Mouse (Mus musculus): ENCODE results near the gene Kif1b. TPM values are rescaled to one million over a fixed set of nuclear protein-coding genes. Genes with fewer than 3 reads are reported as not detected.
A peak's percentile ranks its signal among the peaks of the same experiment; 100 is the strongest.

Gene Kif1b
- polyA plus RNA-seq, 1 experiment = 43.8 TPM

- no peak for DNase-seq
- 54% methylated on average over 4 of the region's 4 CpGs for WGBS
- TF ChIP-seq CTCF (IDR thresholded peaks at IDR 0.05; ENCODE audit: insufficient read depth, low read length) (peak; percentile 65), POLR2A (IDR thresholded peaks at IDR 0.05; ENCODE audit: borderline replicate concordance, extremely low read depth, low read depth, low read length) (no peak)
These were observed 124.7 kb downstream of the Kif1b start for GRCm38 (mm10) chr4:149182755-149183154.

GRCm38 (mm10) chr4:149182192-149182591, 125.3 kb downstream of the Kif1b start:
- Histone ChIP-seq H3K4me1 (ENCODE audit: control insufficient read depth, insufficient read depth, low read length) (peaks cover 10% of the 10 kb centered on the region; the same call in 1 of the 2 replicates), H3K4me3 (replicated peaks; ENCODE audit: extremely low read depth, low read depth, low read length) (no peak overlapping the region)
- no peak for TF ChIP-seq CTCF (IDR thresholded peaks at IDR 0.05; ENCODE audit: insufficient read depth, low read length)
- TF ChIP-seq POLR2A (IDR thresholded peaks at IDR 0.05; ENCODE audit: borderline replicate concordance, extremely low read depth, low read depth, low read length) = no peak
- no peak for DNase-seq
- 77% methylated on average over 7 of the region's 7 CpGs for WGBS

More at GRCm38 (mm10) chr4:149182755-149183154, 124.7 kb downstream of the Kif1b start:
- Histone ChIP-seq H3K4me1 (ENCODE audit: control insufficient read depth, insufficient read depth, low read length) (peaks cover 8% of the 10 kb centered on the region; the same call in 1 of the 2 replicates), H3K4me3 (replicated peaks; ENCODE audit: extremely low read depth, low read depth, low read length) (no peak overlapping the region)

DNA sequence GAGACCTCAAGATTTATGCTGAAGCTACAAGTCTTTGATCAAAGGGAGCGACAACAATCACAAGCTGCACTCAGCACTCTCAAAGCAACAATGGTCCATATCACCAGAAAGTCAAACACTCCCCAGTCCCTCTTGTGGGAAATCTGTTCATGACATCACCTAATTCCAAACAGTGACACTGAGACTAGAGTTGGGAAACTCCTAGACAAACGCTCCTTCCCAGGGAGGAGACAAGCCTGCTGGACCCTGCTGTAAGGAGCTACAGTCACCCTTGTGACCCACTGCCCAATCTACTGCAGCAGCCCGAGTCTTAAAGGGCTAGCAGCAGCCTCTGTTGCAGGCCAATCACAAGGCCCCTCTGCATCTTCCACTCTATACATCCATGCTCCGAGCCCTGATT, 127.9 kb downstream of the Kif1b start:
- WGBS = 61% methylated on average over 4 of the region's 4 CpGs
- TF ChIP-seq CTCF (IDR thresholded peaks at IDR 0.05; ENCODE audit: insufficient read depth, low read length) = no peak
- Histone ChIP-seq H3K4me3 (replicated peaks; ENCODE audit: extremely low read depth, low read depth, low read length) (no peak overlapping the region), H3K4me1 (ENCODE audit: control insufficient read depth, insufficient read depth, low read length) (peaks cover 10% of the 10 kb centered on the region; the same call in 1 of the 2 replicates)
- DNase-seq = no peak

DNA sequence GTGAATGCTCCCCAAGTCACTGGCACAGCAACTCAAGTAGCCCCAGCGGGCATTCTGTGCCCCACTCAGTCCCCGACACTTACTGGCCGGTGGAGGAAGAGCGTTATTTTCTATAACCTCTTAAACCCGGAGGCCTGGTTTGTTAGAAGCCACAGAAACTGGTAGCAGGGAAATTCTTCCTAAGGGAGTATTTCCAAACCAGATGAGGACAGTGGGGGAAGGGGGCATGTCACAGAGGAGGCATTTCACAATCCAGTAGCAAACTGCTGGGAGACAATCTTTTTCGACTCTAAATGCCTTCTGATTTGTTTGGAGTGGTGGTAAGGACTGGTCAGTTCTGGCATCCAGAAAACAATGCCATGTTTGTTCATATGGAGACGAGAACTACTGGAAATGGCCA, 128.3 kb downstream of the Kif1b start:
- WGBS = 61% methylated on average over 7 of the region's 7 CpGs
- DNase-seq = no peak
- H3K4me1 ChIP-seq (ENCODE audit: control insufficient read depth, insufficient read depth, low read length) = peaks cover 10% of the 10 kb centered on the region; the same call in 1 of the 2 replicates
- TF ChIP-seq POLR2A (IDR thresholded peaks at IDR 0.05; ENCODE audit: borderline replicate concordance, extremely low read depth, low read depth, low read length) = no peak
- no peak for TF ChIP-seq CTCF (IDR thresholded peaks at IDR 0.05; ENCODE audit: insufficient read depth, low read length)
- no peak overlapping the region for H3K4me3 ChIP-seq (replicated peaks; ENCODE audit: extremely low read depth, low read depth, low read length)

GRCm38 (mm10) chr4:149178328-149178727, 129.2 kb downstream of the Kif1b start:
- DNase-seq = no peak
- Histone ChIP-seq H3K4me3 (replicated peaks; ENCODE audit: extremely low read depth, low read depth, low read length) (no peak overlapping the region), H3K4me1 (ENCODE audit: control insufficient read depth, insufficient read depth, low read length) (peaks cover 10% of the 10 kb centered on the region; the same call in 1 of the 2 replicates)
- TF ChIP-seq CTCF (IDR thresholded peaks at IDR 0.05; ENCODE audit: insufficient read depth, low read length) (no peak), POLR2A (IDR thresholded peaks at IDR 0.05; ENCODE audit: borderline replicate concordance, extremely low read depth, low read depth, low read length) (no peak)
- WGBS = 73% methylated on average over 7 of the region's 7 CpGs

- no peak for DNase-seq
- 58% methylated on average over 5 of the region's 5 CpGs for WGBS
- H3K4me1 ChIP-seq (ENCODE audit: control insufficient read depth, insufficient read depth, low read length) = peaks cover 8% of the 10 kb centered on the region; the same call in 1 of the 2 replicates
- TF ChIP-seq CTCF (IDR thresholded peaks at IDR 0.05; ENCODE audit: insufficient read depth, low read length) = no peak
- TF ChIP-seq POLR2A (IDR thresholded peaks at IDR 0.05; ENCODE audit: borderline replicate concordance, extremely low read depth, low read depth, low read length) = no peak
- no peak overlapping the region for H3K4me3 ChIP-seq (replicated peaks; ENCODE audit: extremely low read depth, low read depth, low read length)
These were observed 130.4 kb downstream of the Kif1b start for GRCm38 (mm10) chr4:149177046-149177445.

- 78% methylated on average over 6 of the region's 6 CpGs for WGBS
- TF ChIP-seq POLR2A (IDR thresholded peaks at IDR 0.05; ENCODE audit: borderline replicate concordance, extremely low read depth, low read depth, low read length) (no peak), CTCF (IDR thresholded peaks at IDR 0.05; ENCODE audit: insufficient read depth, low read length) (no peak)
- H3K4me1 ChIP-seq (ENCODE audit: control insufficient read depth, insufficient read depth, low read length) = peaks cover 8% of the 10 kb centered on the region; the same call in 1 of the 2 replicates
- no peak for DNase-seq
- no peak overlapping the region for H3K4me3 ChIP-seq (replicated peaks; ENCODE audit: extremely low read depth, low read depth, low read length)
These were observed 130.8 kb downstream of the Kif1b start for GRCm38 (mm10) chr4:149176645-149177044.

- no peak for DNase-seq
- WGBS = 57% methylated on average over 6 of the region's 6 CpGs
- H3K4me1 ChIP-seq (ENCODE audit: control insufficient read depth, insufficient read depth, low read length) = peaks cover 6% of the 10 kb centered on the region
- TF ChIP-seq POLR2A (IDR thresholded peaks at IDR 0.05; ENCODE audit: borderline replicate concordance, extremely low read depth, low read depth, low read length) = no peak
- no peak for TF ChIP-seq CTCF (IDR thresholded peaks at IDR 0.05; ENCODE audit: insufficient read depth, low read length)
- H3K4me3 ChIP-seq (replicated peaks; ENCODE audit: extremely low read depth, low read depth, low read length) = no peak overlapping the region
These were observed 133.8 kb downstream of the Kif1b start for GRCm38 (mm10) chr4:149173661-149174060.

- DNase-seq = peak; percentile 52
- 54% methylated on average over 2 of the region's 2 CpGs for WGBS
- peaks cover 5% of the 10 kb centered on the region for H3K4me1 ChIP-seq (ENCODE audit: control insufficient read depth, insufficient read depth, low read length)
- no peak overlapping the region for H3K4me3 ChIP-seq (replicated peaks; ENCODE audit: extremely low read depth, low read depth, low read length)
- TF ChIP-seq POLR2A (IDR thresholded peaks at IDR 0.05; ENCODE audit: borderline replicate concordance, extremely low read depth, low read depth, low read length) = no peak
- no peak for TF ChIP-seq CTCF (IDR thresholded peaks at IDR 0.05; ENCODE audit: insufficient read depth, low read length)
These were observed 134.8 kb downstream of the Kif1b start for GRCm38 (mm10) chr4:149172666-149173065.

DNA sequence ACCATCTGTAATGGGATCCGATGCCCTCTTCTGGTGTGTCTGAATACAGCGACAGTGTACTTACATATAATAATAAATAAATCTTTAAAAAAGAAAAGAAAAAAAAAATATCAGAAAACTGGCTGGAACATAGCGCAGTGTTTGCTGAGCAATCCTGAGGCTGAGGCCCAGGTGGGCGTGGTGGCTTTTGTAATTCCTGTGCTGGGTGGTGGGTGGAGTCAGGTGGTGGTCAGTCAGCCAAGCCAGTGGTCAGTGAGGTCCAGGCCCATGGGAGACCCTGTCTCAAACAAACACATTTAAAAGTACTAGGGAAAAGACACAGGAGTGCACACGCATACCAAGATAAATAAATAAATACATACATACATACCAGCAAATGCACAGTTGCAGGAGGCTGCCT, 135.4 kb downstream of the Kif1b start:
- no peak for TF ChIP-seq CTCF (IDR thresholded peaks at IDR 0.05; ENCODE audit: insufficient read depth, low read length)
- TF ChIP-seq POLR2A (IDR thresholded peaks at IDR 0.05; ENCODE audit: borderline replicate concordance, extremely low read depth, low read depth, low read length) = no peak
- Histone ChIP-seq H3K4me3 (replicated peaks; ENCODE audit: extremely low read depth, low read depth, low read length) (no peak overlapping the region), H3K4me1 (ENCODE audit: control insufficient read depth, insufficient read depth, low read length) (peaks cover 4% of the 10 kb centered on the region)
- 63% methylated on average over 5 of the region's 5 CpGs for WGBS
- DNase-seq = peak; percentile 44

All from lung, adult 2 months (tissue).